Mouse (Mus musculus) CH12.LX (cell line): Measurements from ENCODE around the gene Ptchd1. TPM values are rescaled to one million over a fixed set of nuclear protein-coding genes. Genes with fewer than 3 reads are reported as not detected.

Source experiments
- DNase-seq: peaks from one replicate; pipeline ENCODE4 v3.0.0-alpha.2; 2013; ENCODE audit errors: extremely low read depth
- H3K27ac ChIP-seq: 2 replicates; pipeline ENCODE4 v1.5.1; 2012; ENCODE audit warnings: low read depth, mild to moderate bottlenecking, control low read depth, moderate library complexity; ENCODE audit not compliant: insufficient read depth
- H3K27me3 ChIP-seq: replicated peaks from 2 replicates; pipeline ENCODE3; 2012; ENCODE audit warnings: inconsistent platforms
- H3K36me3 ChIP-seq, 2 experiments: replicated peaks in 1 of 2; 2 replicates each; pipeline versions ENCODE3 to v1.6.1; 2012; ENCODE audit warnings: inconsistent platforms in 1 of 2, low read length in 1 of 2, mild to moderate bottlenecking in 1 of 2, mixed read lengths in 1 of 2, moderate library complexity in 1 of 2; ENCODE audit not compliant: control insufficient read depth in 1 of 2, insufficient read depth in 1 of 2
- H3K4me1 ChIP-seq, 2 experiments: 2 replicates each; pipeline ENCODE4 v1.6.1; 2012; ENCODE audit warnings: inconsistent platforms in 1 of 2, moderate library complexity in 1 of 2; ENCODE audit not compliant: insufficient read depth in 2 of 2, control insufficient read depth in 1 of 2
- H3K4me2 ChIP-seq: 2 replicates; pipeline ENCODE4 v1.6.1; 2012; ENCODE audit warnings: low read depth, mild to moderate bottlenecking, control low read depth; ENCODE audit not compliant: poor library complexity, insufficient read depth, severe bottlenecking
- H3K4me3 ChIP-seq, 3 experiments: fragments of 150-350 bp in 1 of 3; sonication (generic) in 1 of 3; replicated peaks in 1 of 3; 2 replicates each; pipeline versions ENCODE3 to v1.5.1; 2011 to 2012; ENCODE audit warnings: low read depth in 2 of 3, low read length in 2 of 3, mild to moderate bottlenecking in 2 of 3, moderate library complexity in 2 of 3, control low read depth in 1 of 3, improper control_type of control experiment in 1 of 3, inconsistent platforms in 1 of 3, mixed read lengths in 1 of 3; ENCODE audit not compliant: poor library complexity in 1 of 3
- H3K79me2 ChIP-seq: replicated peaks from 2 replicates; pipeline ENCODE4 v1.6.1; 2012; ENCODE audit warnings: mild to moderate bottlenecking, moderate library complexity; ENCODE audit not compliant: control insufficient read depth, poor library complexity, insufficient read depth, severe bottlenecking; ENCODE audit errors: extremely low read depth
- H3K9ac ChIP-seq: 2 replicates; pipeline ENCODE4 v1.6.1; 2012; ENCODE audit warnings: low read depth, mild to moderate bottlenecking, control low read depth, moderate library complexity; ENCODE audit not compliant: insufficient read depth
- H3K9me3 ChIP-seq: replicated peaks from 2 replicates; pipeline ENCODE3; 2012; ENCODE audit warnings: low read length, inconsistent platforms, mixed read lengths
- BHLHE40 ChIP-seq: IDR thresholded peaks from 2 replicates; pipeline ENCODE4 v1.6.1; 2011; ENCODE audit warnings: mild to moderate bottlenecking, low read depth, low read length, improper control_type of control experiment
- CHD1 ChIP-seq: IDR thresholded peaks from 2 replicates; pipeline ENCODE4 v1.6.1; 2012; ENCODE audit warnings: low read depth, low read length, improper control_type of control experiment, inconsistent platforms
- EP300 ChIP-seq: IDR thresholded peaks from 2 replicates; pipeline ENCODE4 v1.6.1; 2011; ENCODE audit warnings: low read length, improper control_type of control experiment
- JUN ChIP-seq: IDR thresholded peaks from 2 replicates; pipeline ENCODE4 v1.6.1; 2011; ENCODE audit warnings: low read depth, mild to moderate bottlenecking, low read length, improper control_type of control experiment, moderate library complexity; ENCODE audit not compliant: insufficient read depth
- JUND ChIP-seq: conservative IDR thresholded peaks from 2 replicates; pipeline ENCODE4 v1.6.1; 2011; ENCODE audit warnings: low read depth, low read length, improper control_type of control experiment
- KAT2A ChIP-seq: IDR thresholded peaks from 2 replicates; pipeline ENCODE4 v1.6.1; 2012; ENCODE audit warnings: low read length, improper control_type of control experiment, inconsistent platforms; ENCODE audit not compliant: insufficient replicate concordance
- MAFK ChIP-seq: IDR thresholded peaks from 2 replicates; pipeline ENCODE4 v1.6.1; 2011; ENCODE audit warnings: low read length, improper control_type of control experiment; ENCODE audit not compliant: insufficient replicate concordance
- MAX ChIP-seq: IDR thresholded peaks from 2 replicates; pipeline ENCODE4 v1.6.1; 2011; ENCODE audit warnings: low read length, improper control_type of control experiment
- MAZ ChIP-seq: IDR thresholded peaks from 2 replicates; pipeline ENCODE4 v1.6.1; 2012; ENCODE audit warnings: low read depth, mild to moderate bottlenecking, inconsistent platforms, low read length, improper control_type of control experiment, moderate library complexity
- MXI1 ChIP-seq: IDR thresholded peaks from 2 replicates; pipeline ENCODE4 v1.6.1; 2011; ENCODE audit warnings: mild to moderate bottlenecking, low read depth, low read length, improper control_type of control experiment
- NELFE ChIP-seq: IDR thresholded peaks from 2 replicates; pipeline ENCODE4 v1.6.1; 2011; ENCODE audit warnings: low read depth, low read length, improper control_type of control experiment
- NRF1 ChIP-seq: IDR thresholded peaks from 2 replicates; pipeline ENCODE4 v1.6.1; 2014; ENCODE audit warnings: low read depth, mild to moderate bottlenecking, inconsistent platforms, low read length, improper control_type of control experiment, moderate library complexity
- POLR2AphosphoS2 ChIP-seq: IDR thresholded peaks from 2 replicates; pipeline ENCODE4 v1.6.1; 2011; ENCODE audit warnings: low read depth, low read length, improper control_type of control experiment
- RCOR1 ChIP-seq: conservative IDR thresholded peaks from 2 replicates; pipeline ENCODE4 v1.6.1; 2012; ENCODE audit warnings: low read depth, mild to moderate bottlenecking, inconsistent platforms, low read length, improper control_type of control experiment
- TBP ChIP-seq: conservative IDR thresholded peaks from 2 replicates; pipeline ENCODE4 v1.6.1; 2011; ENCODE audit warnings: low read depth, low read length, improper control_type of control experiment
- USF2 ChIP-seq: conservative IDR thresholded peaks from 2 replicates; pipeline ENCODE4 v1.6.1; 2011; ENCODE audit warnings: low read depth, low read length, improper control_type of control experiment
- ZKSCAN1 ChIP-seq: IDR thresholded peaks from 2 replicates; pipeline ENCODE4 v1.6.1; 2012; ENCODE audit warnings: low read depth, inconsistent platforms, low read length, improper control_type of control experiment, borderline replicate concordance
- dilution Hi-C: fragments of 300-500 bp; cut with MboI; formaldehyde crosslinking; loops from 2 replicates; pipeline ENCODE4 v1.14.3; 2020; ENCODE audit warnings: low sequenced_read_pairs; ENCODE audit not compliant: extremely low pct_unique_long_range_greater_than_20kb, extremely low pct_ligation_motif_present
- in situ Hi-C: fragments of 300-500 bp; cut with MboI; formaldehyde crosslinking; loops from 3 replicates; pipeline ENCODE4 v1.14.3; 2019; ENCODE audit warnings: low sequenced_read_pairs, low pct_ligation_motif_present, low pct_unique_long_range_greater_than_20kb, mixed read lengths
- polyA plus RNA-seq: library from polyadenylated mRNA; unstranded; fragments of >175 nt; gene quantifications from 2 replicates; pipeline ENCODE4 v1.2.1, GENCODE M21; 2012; ENCODE audit warnings: low read depth; ENCODE audit not compliant: insufficient read length
- total RNA-seq, 2 experiments: library from RNA; depleted of rRNA; stranded (reverse); fragments of 300-350 nt in 1 of 2; fragments of >200 nt in 1 of 2; gene quantifications; 2 replicates each; pipeline ENCODE4 v1.2.3; 2012 to 2014

Ptchd1 gene
- total and polyA plus RNA-seq, 3 experiments = not detected

GRCm38 (mm10) chrX:155579791-155580190 lies 43.8 kb downstream of the Ptchd1 start:
- Histone ChIP-seq H3K4me2 (no peak overlapping the region), H3K4me1 (peaks cover 0 to 6% of the 10 kb centered on the region in 2 experiments; a peak in 2 of 4 replicates), H3K4me3 (no peak overlapping the region), H3K27me3 (no peaks in the 10 kb centered on the region), H3K27ac (no peak overlapping the region), H3K9me3 (no peaks in the 10 kb centered on the region), H3K36me3 (no peaks in the 10 kb centered on the region), H3K79me2 (no peaks in the 10 kb centered on the region), H3K9ac (no peak overlapping the region)
- TF ChIP-seq KAT2A = no peak
- TF ChIP-seq TBP = no peak
- no peak for TF ChIP-seq CHD1
- TF ChIP-seq MAX = no peak
- no peak for TF ChIP-seq ZKSCAN1
- no peak for TF ChIP-seq RCOR1
- TF ChIP-seq BHLHE40 = no peak
- TF ChIP-seq NELFE = no peak
- no peak for TF ChIP-seq NRF1
- no peak for TF ChIP-seq JUN
- no peak for DNase-seq
- dilution Hi-C loops (no loop called here), in situ Hi-C loops (no loop called here)

DNA sequence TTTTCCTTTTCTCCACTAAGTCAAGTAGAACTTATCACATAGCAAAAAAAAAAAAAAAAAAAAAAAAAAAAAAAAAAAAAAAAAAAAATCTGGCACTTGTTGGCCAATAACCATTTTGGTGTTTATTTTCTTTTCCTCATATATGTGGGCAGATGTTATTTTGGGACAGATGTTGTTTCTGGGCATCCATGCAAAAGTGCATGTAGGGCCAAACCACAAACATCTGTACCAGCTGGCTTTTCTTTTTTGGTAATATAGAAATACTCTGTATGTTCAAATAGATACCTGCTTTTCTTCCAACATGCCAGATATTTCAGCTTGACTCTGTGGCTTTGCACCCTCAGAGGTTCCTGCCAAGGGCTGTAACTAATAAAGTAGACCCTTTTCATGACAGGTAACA lies 51.2 kb downstream of the Ptchd1 start:
- Histone ChIP-seq H3K9me3 (no peaks in the 10 kb centered on the region), H3K4me2 (no peak overlapping the region), H3K27me3 (no peaks in the 10 kb centered on the region), H3K36me3 (no peaks in the 10 kb centered on the region), H3K79me2 (no peaks in the 10 kb centered on the region), H3K9ac (no peak overlapping the region), H3K4me3 (no peak overlapping the region), H3K27ac (no peak overlapping the region), H3K4me1 (no peaks in the 10 kb centered on the region)
- dilution Hi-C loops (no loop called here), in situ Hi-C loops (no loop called here)
- DNase-seq = no peak
- TF ChIP-seq BHLHE40 (no peak), JUND (no peak), MAZ (no peak), USF2 (no peak), ZKSCAN1 (no peak), EP300 (no peak), MAFK (no peak), POLR2AphosphoS2 (no peak), MXI1 (no peak)
